Mouse (Mus musculus) cerebellum, postnatal 14 days (tissue): ENCODE measurements at regions not wholly inside any gene's neighbourhood (a gene's known extent, or its start where the extent isn't known, plus 50 kb on each side); places are given as distances from the start of the nearest gene placed in this dataset.

Experiments used
- DNase-seq, 2 experiments: peaks; one replicate each; pipeline ENCODE4 v3.0.0; 2021; ENCODE audit warnings: mixed read lengths in 2 of 2

GRCm38 (mm10) chr4:54045258-54046029 is 219.6 kb downstream of the Tmem38b start:
- no peak for DNase-seq

GRCm38 (mm10) chr4:54064331-54064730 is 238.5 kb downstream of the Tmem38b start:
- no peak for DNase-seq

- DNase-seq: no peak
Measured at GRCm38 (mm10) chr4:54071951-54072350, 246.1 kb downstream of the Tmem38b start.

DNA sequence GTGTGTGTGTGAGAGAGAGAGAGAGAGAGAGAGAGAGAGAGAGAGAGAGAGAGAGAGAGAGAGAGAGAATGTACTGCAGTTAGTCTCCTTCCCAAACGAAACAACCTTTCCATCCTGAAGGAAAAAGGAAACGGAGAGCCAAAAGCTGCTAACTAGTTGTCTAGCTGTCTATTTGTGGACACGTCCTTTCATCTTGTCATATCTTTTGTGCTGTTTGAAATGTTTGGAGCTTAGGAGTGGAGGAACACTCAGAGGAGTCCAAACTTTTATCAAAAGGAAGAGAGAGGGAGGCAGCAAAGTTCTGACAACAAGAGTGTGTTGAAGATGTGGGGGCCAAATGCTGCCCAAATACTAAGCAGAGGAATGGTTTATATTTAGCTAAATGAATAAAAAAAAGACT is 246.6 kb downstream of the Tmem38b start:
- no peak for DNase-seq

- DNase-seq: no peak
Measured at GRCm38 (mm10) chr4:54072932-54073331, 247.1 kb downstream of the Tmem38b start.

DNA sequence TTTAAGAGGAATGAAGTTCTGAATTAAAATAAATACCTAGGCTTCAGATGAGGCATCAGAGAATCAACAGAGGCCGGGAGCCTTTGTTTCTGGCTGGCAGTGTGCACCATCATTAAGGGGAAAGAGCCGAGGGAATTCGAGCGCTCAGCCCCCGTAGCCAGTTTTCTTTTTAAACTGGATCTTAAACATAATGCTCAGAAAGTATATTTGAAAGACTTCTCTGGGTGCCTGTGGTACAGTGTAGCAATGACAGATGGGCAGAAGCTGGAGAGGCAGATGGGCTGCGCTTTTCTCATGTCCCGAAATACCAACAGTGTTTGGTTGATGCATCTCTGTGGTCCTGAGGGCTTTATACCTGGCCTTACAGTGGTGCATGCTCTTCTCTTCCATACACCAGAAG is 247.6 kb downstream of the Tmem38b start:
- DNase-seq: no peak

GRCm38 (mm10) chr4:54074226-54074625 is 248.4 kb downstream of the Tmem38b start:
- DNase-seq: no peak

DNA sequence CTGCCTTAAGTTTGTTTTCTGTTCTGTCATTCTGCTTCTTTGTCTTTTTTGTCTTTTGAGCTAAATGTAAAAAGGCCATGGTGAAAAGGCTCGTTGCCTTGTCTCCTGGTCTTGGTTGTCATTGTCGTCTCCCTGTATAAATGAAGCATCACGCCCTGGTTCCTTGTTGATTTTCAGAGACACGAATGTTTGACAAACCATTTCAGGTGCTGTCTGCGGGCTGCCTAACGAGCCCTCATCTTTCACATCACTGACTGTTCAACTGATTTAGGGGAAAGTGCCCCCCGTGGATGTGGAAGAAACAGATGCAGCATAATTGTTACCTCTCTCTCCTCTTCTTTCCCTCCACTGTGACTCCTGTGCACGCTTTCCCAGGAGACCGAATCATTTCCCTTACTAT is 254.7 kb downstream of the Tmem38b start:
- no peak for DNase-seq

GRCm38 (mm10) chr4:54081411-54081810 is 255.6 kb downstream of the Tmem38b start:
- no peak for DNase-seq

DNA sequence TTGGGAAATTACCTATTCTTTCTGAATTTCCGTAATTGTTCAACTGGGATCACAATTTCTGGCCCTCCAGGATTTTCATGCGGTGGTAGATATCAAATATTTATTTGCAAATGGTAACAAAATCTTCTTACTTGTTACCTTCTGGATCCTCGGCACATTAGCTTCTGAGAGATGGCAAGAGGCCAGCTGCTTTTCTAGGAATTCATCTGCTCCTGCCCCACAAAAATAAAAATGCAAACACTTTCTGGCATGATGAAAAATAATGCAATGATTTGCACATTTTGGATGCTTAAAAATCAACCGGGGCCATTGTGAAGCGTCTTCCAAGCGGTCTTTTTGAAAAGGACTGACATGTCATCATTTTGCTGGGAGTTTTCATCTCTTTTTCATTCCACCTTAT is 258.9 kb downstream of the Tmem38b start:
- DNase-seq: no peak

DNA sequence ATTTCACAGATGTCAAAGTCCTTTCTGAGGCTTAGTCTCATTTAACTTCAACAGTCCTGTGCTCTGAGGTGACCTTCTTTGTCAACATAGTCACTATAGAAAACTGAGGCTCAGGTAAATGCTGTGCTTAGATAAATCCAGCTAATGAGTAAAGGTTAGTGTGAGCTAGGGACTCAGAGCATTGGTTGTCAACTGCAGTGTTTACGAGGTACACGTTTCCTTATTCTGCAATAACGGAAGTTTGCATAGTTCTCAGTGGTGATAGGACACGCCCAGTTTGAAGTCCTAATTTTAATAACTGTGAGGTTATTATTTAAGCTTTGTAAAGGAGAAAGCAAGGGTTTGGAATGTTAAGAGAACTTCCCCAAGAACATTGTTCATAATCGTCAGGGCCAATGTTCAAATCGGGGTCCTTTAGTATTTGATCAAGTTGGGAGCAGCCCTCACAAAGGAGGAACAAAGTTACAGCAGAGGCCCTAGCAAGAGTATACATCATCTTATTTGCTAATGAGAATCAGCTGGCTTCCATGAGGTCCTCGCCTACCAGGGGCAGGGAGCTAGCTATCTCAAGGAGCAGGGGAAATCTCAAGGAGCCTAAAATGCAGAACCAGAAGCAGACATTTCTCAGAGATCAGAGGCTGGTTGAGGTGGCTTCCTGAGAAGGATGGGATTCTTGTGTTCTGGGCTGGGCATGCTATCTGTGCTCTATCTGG is 268.6 kb downstream of the Tmem38b start:
- no peak for DNase-seq

DNA sequence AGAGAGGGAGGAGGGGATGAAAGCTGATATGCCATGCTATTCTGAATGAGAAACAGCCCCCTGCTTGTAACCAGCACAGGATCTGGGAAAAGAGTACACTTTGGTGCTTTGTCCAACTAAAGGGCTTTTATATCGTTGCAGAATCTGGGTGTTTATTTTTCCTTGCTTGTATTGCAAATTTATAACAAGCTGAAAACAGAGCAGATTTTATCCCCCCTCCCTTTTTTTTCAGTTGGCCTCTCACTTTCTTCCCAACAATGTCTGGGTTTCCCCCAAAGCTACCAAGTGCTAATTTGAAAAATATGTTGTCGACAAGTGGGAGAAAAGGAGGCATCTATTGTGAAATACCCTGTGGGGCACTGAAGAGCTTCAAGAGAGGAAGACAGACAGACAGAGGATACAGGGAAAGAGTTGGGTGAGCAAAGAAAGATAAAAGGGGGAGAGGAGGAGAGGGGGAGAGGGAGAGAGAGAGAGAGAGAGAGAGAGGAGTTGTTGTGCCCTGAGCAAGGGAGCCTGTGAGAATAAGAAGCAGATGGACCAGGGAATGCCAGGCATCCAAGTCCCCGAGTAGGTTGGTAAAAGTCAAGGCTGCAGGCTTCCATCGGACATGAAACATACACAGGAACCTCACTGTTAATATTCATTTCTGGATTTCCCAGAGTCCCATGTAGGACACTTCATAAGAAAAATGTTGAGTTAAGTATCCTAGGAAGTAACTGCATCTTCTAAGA is 269.5 kb downstream of the Tmem38b start:
- DNase-seq: no peak

DNA sequence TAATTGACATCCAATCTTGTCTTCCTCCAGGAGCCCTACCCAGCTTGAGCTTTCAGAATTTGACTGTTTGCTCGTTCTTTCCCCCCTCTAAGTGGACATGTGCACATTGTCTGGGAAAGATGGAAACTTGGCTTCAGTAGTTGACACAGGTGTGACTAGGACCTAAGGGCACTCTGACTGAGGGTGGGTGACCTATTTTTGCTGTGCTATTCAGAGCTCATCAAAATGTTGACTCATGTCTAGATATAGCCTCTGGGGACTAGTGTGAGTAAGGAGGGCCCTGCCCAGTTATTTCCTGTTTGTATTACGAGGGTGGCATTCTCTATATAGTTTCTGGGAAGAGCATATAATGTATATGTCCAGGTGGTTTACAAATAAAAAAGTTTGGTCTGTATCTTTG is 271.7 kb downstream of the Tmem38b start:
- peak; percentile 6 for DNase-seq

GRCm38 (mm10) chr4:54100282-54100681 is 274.4 kb downstream of the Tmem38b start:
- no peak for DNase-seq

DNA sequence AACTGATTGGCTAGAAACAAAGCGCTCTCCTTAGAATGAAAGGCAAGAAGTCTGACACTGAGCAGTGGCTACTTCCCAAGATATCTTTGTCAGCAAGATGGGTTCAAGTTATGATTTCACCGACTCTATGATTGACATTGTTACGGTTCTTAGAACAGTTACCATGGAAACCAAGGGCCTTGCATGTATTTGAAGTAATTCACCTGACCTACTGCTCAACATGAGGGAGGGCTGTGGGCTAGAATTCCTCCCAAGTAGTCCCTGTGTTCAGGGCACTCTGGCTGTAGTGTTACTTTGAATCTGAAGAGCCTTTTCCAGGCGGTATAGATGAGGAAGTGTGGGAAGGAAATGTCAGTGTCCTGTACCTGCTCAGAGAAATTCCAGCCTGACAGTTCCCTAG is 281.1 kb downstream of the Tmem38b start:
- DNase-seq: no peak

DNA sequence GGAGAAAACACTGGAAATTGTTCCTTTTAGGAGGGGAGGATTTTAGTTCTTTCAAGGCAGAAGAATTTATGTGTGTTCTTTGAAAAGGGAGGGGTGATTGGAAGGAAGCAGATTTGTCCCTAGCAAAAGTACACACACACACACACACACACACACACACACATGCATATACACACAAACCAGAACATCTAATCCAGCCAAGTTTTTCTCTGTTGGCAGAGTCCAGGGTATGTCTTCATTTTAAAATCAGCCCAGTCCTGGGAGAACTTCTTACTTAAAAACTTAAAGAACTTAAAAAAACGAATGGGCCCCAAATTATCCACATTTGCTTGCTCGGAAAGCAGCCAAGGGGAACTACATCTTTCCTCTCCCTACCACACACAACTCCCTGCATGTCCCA is 290.5 kb downstream of the Tmem38b start:
- DNase-seq: no peak

DNA sequence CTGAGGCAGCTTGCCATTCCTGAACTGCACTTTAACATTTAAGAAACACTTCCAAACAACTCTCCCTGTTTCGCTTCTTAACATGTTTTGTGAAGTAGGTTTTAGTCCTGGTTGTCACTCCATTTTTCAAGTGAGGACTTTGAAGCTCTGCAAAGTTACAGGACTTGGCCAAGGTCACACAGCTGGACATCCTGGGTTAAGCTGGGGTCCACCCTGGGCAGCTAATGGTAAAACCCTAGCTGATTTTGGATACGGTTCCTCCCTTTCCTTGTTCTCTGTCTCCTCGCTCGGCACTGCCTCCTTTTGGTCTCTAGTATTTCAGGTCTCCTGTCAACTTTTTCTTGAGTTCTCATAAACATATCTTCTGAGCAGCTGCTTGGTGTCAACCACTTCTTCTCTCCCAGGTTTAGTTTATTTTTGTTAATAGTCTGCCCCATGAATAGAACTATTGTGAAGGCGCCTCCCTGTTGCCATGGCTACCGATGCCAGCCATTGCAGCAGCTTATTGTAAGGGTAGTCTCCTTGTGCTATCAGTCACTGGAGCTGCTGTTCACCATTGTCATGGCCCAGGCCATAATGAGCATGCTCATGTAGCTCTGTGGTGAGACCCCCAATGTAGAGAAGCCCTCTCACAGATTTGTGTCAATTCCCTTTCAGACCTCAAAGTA is 292.5 kb downstream of the Tmem38b start:
- no peak for DNase-seq

- DNase-seq: no peak
Measured at GRCm38 (mm10) chr4:54128717-54129698, 303.2 kb downstream of the Tmem38b start.

DNA sequence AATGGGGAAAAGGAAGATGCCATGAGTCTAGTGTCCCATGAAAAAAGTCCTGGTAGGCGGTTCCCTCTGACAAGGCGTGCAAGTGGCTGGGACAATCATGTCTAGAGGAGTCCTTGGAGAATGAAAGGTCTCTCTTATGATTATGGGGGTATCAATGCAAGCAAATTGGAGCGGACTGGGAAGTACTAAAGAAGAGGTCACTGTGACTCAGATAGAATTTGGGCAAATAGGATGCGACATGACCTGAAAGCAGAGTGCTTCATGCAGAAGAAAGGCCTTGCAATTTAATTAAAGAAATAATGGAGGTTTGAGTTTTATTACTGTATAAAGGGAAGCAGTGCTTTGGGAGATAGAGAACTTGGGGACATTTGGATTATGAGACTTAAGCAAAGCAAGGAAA is 330.3 kb downstream of the Tmem38b start:
- DNase-seq: no peak

DNA sequence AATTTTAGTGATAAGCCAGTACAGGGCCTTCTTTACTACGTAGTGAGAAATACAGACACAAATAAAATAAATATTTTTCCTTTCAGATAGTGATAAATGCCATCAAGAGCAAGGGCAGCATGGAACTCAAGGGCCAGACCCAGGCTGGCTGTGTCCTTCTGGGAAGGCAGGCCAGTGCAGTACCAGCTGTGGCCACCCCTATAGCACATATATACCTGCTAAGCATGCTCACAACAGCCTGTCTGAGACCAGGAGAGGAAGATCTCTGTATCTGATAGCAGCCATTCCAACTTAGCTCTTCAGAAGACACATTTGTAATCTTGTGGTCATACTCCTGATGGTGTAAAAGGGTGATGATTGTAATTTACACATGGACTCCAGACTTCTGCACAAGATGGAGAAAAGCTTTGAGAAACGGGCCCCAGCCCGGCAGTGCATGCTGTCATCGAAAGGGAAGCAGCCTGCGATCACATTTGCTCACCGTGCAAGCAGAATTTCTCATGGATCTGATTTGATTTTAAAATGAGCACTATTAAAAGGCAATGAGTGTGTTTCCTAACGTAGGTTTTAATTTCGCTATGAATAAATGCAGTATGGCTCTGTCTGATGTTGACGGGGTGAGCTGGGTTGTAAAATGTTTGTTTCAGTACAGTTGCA is 335.6 kb downstream of the Tmem38b start:
- DNase-seq: no peak

GRCm38 (mm10) chr4:54162308-54162707 is 336.5 kb downstream of the Tmem38b start:
- no peak for DNase-seq
